Mouse (Mus musculus) heart, postnatal 0 days (tissue): ENCODE data around the gene Hexim1. TPM values are rescaled to one million over a fixed set of nuclear protein-coding genes. Genes with fewer than 3 reads are reported as not detected.
A peak's percentile ranks its signal among the peaks of the same experiment; 100 is the strongest.

Experiments used
- ATAC-seq: fragments of 200-750 bp; cut with Nextera tagmentation; 2 replicates; pipeline ENCODE4 v1.8.0; 2017; ENCODE audit warnings: low read depth, moderate number of reproducible peaks, moderate library complexity; ENCODE audit not compliant: insufficient read depth
- DNase-seq: peaks from one replicate; pipeline ENCODE4 v3.0.0-alpha.2; 2016; ENCODE audit warnings: low spot score
- H3K27ac ChIP-seq: fragments of 300-500 bp; sonication (generic); 2 replicates; pipeline ENCODE4 v1.5.1; 2014; ENCODE audit warnings: low read depth, mild to moderate bottlenecking
- H3K27me3 ChIP-seq: fragments of 300-500 bp; sonication (generic); 2 replicates; pipeline ENCODE4 v1.6.1; 2014; ENCODE audit warnings: low read length, mixed read lengths; ENCODE audit not compliant: control insufficient read depth, insufficient read depth
- H3K36me3 ChIP-seq: fragments of 300-500 bp; sonication (generic); replicated peaks from 2 replicates; pipeline ENCODE4 v1.6.1; 2014; ENCODE audit warnings: low read length, mixed read lengths; ENCODE audit not compliant: control insufficient read depth, insufficient read depth
- H3K4me1 ChIP-seq: fragments of 300-500 bp; sonication (generic); 2 replicates; pipeline ENCODE4 v1.6.1; 2014; ENCODE audit warnings: antibody characterized with exemption; ENCODE audit not compliant: control insufficient read depth, insufficient read depth
- H3K4me2 ChIP-seq: fragments of 300-500 bp; sonication (generic); 2 replicates; pipeline ENCODE4 v1.6.1; 2014; ENCODE audit warnings: low read depth, mild to moderate bottlenecking, low read length, moderate library complexity
- H3K4me3 ChIP-seq: fragments of 300-500 bp; sonication (generic); 2 replicates; pipeline ENCODE4 v1.5.1; 2014; ENCODE audit warnings: low read depth, low read length
- H3K9ac ChIP-seq: fragments of 300-500 bp; sonication (generic); replicated peaks from 2 replicates; pipeline ENCODE4 v1.6.1; 2014; ENCODE audit warnings: low read depth, low read length, mixed read lengths
- H3K9me3 ChIP-seq: fragments of 300-500 bp; sonication (generic); replicated peaks from 2 replicates; pipeline ENCODE4 v1.6.1; 2016; ENCODE audit warnings: low read length; ENCODE audit not compliant: control insufficient read depth
- CTCF ChIP-seq: IDR thresholded peaks from 2 replicates; pipeline ENCODE4 v1.5.1; 2016; ENCODE audit warnings: antibody characterized with exemption, control low read depth, low read depth
- EP300 ChIP-seq: IDR thresholded peaks from 2 replicates; pipeline ENCODE4 v1.6.1; 2016; ENCODE audit warnings: antibody characterized with exemption, low read depth
- WGBS: fragments of 180-500 bp; shearing (Covaris S2); extraction: QIAGEN DNeasy Blood & Tissue Kit; methylation state at CpG from one replicate; pipeline ENCODE4 v1.1.7; 2014; 5-methylcytosine and 5-hydroxymethylcytosine counted together
- polyA plus RNA-seq: library from polyadenylated mRNA; unstranded; fragments of >200 nt; fragmentation: Nextera tagmentation; extraction: Ambion mirVana; gene quantifications from 2 replicates; pipeline ENCODE4 v1.2.1, GENCODE M21; 2015
- total RNA-seq: library from RNA; depleted of rRNA; stranded (reverse); fragments of >200 nt; gene quantifications from 2 replicates; pipeline ENCODE4 v1.2.3, GENCODE M21; 2014; ENCODE audit warnings: low replicate concordance

Gene Hexim1
- total and polyA plus RNA-seq, 2 experiments from 2014 or later, result 3.2 to 11.0 TPM

GRCm38 (mm10) chr11:103114270-103114943 is 1.6 kb upstream of the Hexim1 start:
- peak overlapping the region; percentile 63 for H3K4me2 ChIP-seq
- 0 out of 2 replicates have a peak overlapping the region, but pooled peaks have one; percentile 68 for H3K9ac ChIP-seq
- no peaks in the 10 kb centered on the region for H3K9me3 ChIP-seq
- TF ChIP-seq CTCF, result no peak
- TF ChIP-seq EP300, result no peak
- 85% methylated on average over 11 of the region's 11 CpGs for WGBS
- ATAC-seq (no peak), DNase-seq (no peak)
- H3K27ac ChIP-seq, result peak overlapping the region; percentile 86
- no peaks in the 10 kb centered on the region for H3K27me3 ChIP-seq
- peak overlapping the region; percentile 56 for H3K4me3 ChIP-seq
- no peaks in the 10 kb centered on the region for H3K36me3 ChIP-seq
- H3K4me1 ChIP-seq, result peaks cover 25% of the 10 kb centered on the region

- TF ChIP-seq EP300 (peak; percentile 81), CTCF (no peak)
- DNase-seq (peak; percentile 88), ATAC-seq (peak; percentile 52)
- no peaks in the 10 kb centered on the region for H3K27me3 ChIP-seq
- H3K9me3 ChIP-seq, result no peaks in the 10 kb centered on the region
- H3K4me1 ChIP-seq, result peaks cover 25% of the 10 kb centered on the region
- peak overlapping the region; percentile 86 for H3K27ac ChIP-seq
- peak overlapping the region; percentile 56 for H3K4me3 ChIP-seq
- H3K36me3 ChIP-seq, result no peaks in the 10 kb centered on the region
- H3K9ac ChIP-seq, result peak overlapping the region; percentile 68
- WGBS, result under 1% methylated on average over 34 of the region's 34 CpGs
- H3K4me2 ChIP-seq, result peak overlapping the region; percentile 63
Measured at GRCm38 (mm10) chr11:103115163-103116007, 646 bp upstream of the Hexim1 start.

GRCm38 (mm10) chr11:103116959-103117590 is 1.0 kb downstream of the Hexim1 start:
- peak; percentile 76 for DNase-seq
- Histone ChIP-seq H3K4me3 (peak overlapping the region; percentile 71), H3K4me1 (peaks cover 16% of the 10 kb centered on the region), H3K36me3 (no peaks in the 10 kb centered on the region), H3K27me3 (no peaks in the 10 kb centered on the region), H3K9me3 (no peaks in the 10 kb centered on the region), H3K27ac (peak overlapping the region; percentile 80), H3K4me2 (peak overlapping the region; percentile 98), H3K9ac (peak overlapping the region; percentile 80)
- under 1% methylated on average over 35 of the region's 35 CpGs for WGBS
- peak; percentile 84 for TF ChIP-seq CTCF
- no peak for TF ChIP-seq EP300
- peak; percentile 33 for ATAC-seq

- TF ChIP-seq CTCF (no peak), EP300 (no peak)
- WGBS, result 1% methylated on average over 38 of the region's 38 CpGs
Measured at GRCm38 (mm10) chr11:103117591-103118009, 1.6 kb downstream of the Hexim1 start.

GRCm38 (mm10) chr11:103118866-103119265 is 2.8 kb downstream of the Hexim1 start:
- Histone ChIP-seq H3K9ac (no peak overlapping the region), H3K4me1 (peaks cover 8% of the 10 kb centered on the region), H3K4me3 (peak overlapping the region; percentile 71; the same call in 1 of the 2 replicates), H3K27me3 (no peaks in the 10 kb centered on the region), H3K4me2 (peak overlapping the region; percentile 98; the same call in 1 of the 2 replicates), H3K36me3 (no peaks in the 10 kb centered on the region), H3K9me3 (no peaks in the 10 kb centered on the region), H3K27ac (no peak overlapping the region)
- ATAC-seq (no peak), DNase-seq (no peak)
- WGBS, result 84% methylated on average over 2 of the region's 2 CpGs
- TF ChIP-seq EP300 (no peak), CTCF (no peak)

More at GRCm38 (mm10) chr11:103117591-103118009, 1.6 kb downstream of the Hexim1 start:
- Histone ChIP-seq H3K36me3 (no peaks in the 10 kb centered on the region), H3K27ac (peak overlapping the region; percentile 80), H3K9ac (peak overlapping the region; percentile 80), H3K9me3 (no peaks in the 10 kb centered on the region), H3K4me3 (peak overlapping the region; percentile 71), H3K27me3 (no peaks in the 10 kb centered on the region), H3K4me1 (peaks cover 11% of the 10 kb centered on the region), H3K4me2 (peak overlapping the region; percentile 98)
- peak; percentile 66 for DNase-seq
- no peak for ATAC-seq
